Mouse (Mus musculus): Measurements from ENCODE around the gene Specc1.

The Specc1 gene

DNA sequence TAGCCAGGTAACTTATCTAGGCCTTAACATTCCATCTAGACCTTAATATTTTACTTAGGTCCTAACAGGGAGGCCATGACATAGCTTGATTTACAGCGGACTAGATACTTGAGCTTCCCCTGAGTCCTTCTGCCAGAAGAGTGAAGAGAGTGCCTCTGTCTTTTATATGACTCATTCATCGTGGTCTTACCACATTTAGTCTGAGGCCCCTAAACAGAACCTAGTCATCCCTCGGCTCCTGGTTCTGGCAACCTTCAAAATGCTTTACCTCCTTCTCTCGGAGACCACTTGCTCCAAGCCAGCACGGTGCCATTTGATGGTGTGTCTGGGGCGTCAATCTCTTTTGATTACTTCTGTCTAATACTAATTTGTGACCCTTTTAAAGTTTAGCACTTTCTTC is 133.8 kb downstream of the Specc1 start:
- DNase-seq (ENCODE audit: low spot score): no peak

DNA sequence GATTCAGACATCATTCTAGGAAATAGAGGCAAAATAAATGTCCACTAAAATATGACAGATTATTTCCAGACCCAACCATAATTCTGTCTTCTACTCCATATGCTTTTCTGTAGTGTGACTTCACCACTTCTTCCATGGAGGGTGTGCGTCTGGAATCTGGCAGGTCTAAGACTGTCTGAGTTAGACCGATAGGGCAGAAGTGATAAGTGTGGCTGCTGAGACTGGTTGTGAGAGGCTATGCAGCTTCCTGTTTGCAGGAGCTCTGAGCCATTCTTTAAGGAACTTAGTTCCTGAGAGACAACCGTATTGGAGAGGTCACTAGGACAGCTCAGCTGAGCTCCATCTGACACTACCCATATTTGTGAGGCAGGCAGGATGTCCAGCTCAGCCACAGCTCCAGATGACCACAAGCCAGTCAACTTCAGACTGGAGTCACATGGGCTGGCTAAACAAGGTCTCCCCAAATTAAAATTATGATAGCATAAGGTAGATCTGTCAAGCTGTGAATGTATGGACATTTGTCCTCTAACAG is 146.9 kb downstream of the Specc1 start:
- no peak for DNase-seq (ENCODE audit: low spot score)

DNA sequence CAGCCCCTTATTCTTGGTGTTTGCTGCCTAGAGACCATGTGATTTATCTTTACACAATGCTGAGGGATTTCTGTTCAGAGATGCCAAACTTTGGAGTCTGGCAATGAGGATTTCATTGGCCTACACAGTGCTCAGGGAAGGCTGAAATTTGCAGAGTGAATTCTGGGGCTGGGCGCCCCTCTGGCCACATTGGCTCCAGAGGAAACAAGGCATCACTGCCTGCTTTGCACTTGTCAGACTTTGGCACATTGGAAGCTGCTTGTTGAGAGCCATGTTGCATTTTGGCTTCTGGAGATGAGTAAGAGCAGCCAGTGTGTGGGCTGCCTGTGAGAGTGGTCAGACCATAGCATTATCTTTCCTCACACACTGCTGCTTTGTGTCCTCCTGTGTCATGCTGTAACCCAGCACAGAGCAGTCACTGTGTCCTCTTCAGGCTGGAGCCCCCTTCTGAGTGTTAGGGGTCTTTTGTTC is 149.9 kb downstream of the Specc1 start:
- no peak for DNase-seq (ENCODE audit: low spot score)

DNA sequence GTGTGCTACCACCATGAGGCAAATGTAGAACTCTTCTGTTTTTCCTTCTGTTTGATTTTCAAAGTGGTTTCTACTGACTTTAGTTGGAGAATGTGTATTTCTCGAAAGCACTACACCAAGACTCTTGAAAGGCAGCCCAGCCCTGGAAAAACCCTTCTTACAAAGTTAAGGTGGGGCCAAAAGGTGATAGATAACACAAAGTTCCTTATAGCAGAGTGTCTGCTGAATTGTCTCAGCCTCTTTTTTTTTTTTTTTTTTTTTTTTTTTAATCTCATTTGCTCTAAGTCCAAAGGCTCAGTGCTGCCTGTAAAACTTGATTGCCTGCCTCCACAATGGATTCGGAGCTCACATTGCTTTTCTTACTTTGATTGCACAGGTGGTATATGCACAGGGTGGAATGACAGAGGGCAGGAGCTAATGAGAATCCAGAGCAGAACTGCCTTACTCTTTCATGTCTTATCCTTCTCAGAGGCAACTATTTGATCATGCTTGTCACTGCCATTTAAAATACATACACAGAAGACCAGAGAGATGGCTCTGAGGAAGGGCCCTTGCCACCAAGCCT is 150.8 kb downstream of the Specc1 start:
- no peak for DNase-seq (ENCODE audit: low spot score)

DNA sequence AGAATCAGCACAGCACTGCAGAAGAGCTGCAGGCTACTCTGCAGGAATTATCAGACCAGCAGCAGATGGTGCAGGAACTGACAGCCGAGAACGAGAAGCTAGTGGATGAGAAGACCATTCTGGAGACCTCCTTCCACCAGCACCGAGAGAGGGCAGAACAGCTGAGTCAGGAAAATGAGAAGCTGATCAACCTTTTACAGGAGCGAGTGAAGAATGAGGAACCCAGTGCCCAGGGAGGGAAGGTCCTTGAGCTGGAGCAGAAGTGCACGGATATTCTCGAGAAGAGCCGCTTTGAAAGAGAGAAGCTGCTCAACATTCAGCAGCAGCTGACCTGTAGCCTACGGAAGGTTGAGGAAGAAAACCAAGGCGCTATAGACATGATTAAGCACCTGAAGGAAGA is 162.0 kb downstream of the Specc1 start:
- DNase-seq (ENCODE audit: low spot score): no peak

DNA sequence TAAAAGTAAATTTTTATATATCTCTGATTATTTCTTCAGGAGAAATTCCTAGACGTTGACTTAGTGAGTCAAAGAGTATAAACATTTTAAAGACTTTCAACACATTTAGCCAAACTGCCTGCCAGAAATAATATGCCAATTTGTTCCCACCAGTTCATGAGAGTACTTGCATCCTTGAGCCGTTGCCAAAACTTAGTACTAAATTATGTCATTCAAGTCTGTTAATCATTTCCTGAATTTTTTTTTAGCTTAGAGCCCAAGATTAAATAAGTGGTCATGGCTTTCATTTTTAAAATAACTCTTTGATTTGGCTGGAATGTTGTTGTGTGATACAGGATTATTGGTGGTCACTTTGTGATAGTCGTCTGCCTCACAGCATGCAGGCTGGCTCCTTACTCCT is 163.3 kb downstream of the Specc1 start:
- no peak for DNase-seq (ENCODE audit: low spot score)

DNA sequence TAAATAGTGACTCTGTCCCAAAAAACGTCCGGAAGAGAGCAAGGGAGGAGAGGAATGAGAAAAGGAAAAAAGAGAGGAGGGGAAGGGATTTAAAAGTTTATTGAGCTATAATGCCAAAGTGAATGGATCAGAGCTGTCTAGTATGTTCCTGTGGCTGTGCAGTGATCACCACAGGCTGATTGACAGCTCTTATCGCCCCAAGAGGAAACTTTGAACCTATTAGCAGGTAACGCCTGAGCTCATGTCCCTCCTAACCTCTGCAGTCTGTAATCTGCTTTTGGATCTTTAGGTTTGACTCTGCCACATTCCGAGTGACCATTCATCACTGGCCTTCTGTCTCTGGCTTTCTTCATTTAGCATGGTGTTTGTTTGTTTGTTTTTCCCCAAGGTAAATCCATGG is 164.8 kb downstream of the Specc1 start:
- DNase-seq (ENCODE audit: low spot score): no peak

DNA sequence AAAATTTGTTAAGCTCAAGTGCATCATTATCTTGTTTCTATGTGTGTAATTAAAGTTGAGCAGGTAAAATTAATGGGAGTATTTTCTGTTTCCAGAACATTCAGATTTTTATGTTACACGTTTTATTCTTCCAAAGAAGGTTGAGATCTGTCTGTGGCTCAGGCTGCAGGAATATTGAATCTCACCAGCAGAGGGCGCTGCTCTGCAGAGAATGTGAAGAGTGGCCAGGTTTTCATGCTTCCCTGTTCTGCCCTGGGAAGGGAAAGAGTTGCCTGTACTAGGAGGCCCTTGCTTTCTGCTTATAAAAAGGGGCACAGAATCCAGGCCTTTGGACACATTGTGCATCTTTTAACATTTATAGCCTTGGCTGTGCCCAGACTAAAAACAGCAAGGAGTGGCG is 171.1 kb downstream of the Specc1 start:
- DNase-seq (ENCODE audit: low spot score): peak; percentile 93

DNA sequence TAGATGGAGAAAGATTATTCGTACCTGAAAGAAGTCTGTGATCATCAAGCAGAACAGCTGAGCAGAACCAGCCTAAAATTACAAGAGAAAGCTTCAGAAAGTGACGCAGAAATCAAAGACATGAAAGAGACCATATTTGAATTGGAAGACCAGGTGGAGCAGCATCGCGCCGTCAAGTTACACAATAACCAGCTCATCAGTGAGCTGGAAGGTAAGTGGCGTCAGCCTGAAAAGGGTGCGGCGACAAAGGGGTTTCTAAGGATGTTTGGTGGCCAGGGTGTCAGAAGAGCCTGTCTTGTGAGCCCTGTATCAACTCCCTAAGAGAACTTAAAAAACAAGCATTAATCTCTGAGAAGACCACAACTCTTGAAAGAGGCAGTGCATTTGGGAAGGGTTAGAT is 171.6 kb downstream of the Specc1 start:
- no peak for DNase-seq (ENCODE audit: low spot score)

DNA sequence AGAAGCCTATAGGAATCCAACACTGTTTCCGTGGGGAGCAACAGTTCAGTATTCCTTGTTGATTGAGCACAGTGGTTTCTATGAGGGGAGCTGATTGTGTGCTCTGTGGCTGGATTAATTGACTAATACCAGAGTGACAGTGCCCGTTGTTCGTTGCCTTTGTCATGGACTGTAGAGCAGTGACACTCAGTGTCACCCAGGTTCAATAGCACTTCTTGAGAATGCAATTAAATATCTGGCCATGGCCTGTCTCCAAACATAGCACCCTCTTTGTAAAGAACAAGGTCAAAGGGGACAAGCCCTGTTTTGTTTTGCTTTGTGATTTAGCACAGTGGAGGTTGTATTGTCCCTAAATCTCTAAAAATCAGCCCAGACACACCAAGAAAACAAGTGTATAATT is 173.6 kb downstream of the Specc1 start:
- DNase-seq (ENCODE audit: low spot score): peak; percentile 74

DNA sequence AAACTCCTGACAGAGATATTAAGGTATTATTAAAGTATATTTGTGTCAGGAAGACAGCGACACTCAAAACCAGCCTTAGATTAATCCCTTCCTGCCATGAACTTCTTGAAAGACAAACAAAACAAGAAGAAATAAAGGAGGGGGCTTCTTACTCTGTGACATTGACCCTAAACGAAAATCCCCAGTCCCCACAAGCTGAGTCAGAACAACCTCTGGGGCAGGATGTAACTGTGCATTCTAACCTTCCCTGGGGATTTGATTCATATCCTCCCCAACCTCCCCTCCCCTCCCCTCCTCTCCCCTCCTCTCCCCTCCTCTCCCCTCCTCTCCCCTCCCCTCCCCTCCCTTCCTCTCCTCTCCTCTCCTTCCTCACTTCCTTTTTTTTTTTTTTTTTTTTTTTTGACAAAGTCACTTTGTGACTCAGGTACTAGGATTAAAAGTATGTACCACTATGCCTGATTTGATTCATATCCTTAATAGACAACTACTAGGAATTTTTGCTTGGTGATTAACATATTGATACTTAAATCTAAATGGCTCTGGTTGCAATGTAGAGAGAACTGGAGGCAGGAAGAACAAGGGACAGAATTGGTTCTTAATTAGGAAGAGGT is 174.2 kb downstream of the Specc1 start:
- DNase-seq (ENCODE audit: low spot score): peak; percentile 51

DNA sequence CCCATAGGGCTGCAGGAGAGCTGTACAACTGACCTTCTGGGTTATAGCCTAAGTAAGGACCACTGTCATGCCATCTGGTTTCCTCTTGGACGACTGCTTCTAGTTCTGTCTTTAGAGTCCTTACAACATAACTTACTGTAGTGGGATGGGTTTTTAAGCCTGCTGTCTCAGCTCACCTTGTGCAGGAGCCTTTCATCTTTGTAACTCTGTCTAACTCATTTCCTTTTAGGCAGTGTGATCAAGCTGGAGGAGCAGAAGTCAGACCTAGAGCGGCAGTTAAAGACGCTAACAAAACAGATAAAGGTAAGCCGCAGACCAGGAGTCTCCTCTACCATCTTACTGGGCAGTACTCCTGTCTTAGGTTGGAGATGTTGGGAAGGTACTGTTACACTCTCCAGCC is 175.0 kb downstream of the Specc1 start:
- no peak for DNase-seq (ENCODE audit: low spot score)

DNA sequence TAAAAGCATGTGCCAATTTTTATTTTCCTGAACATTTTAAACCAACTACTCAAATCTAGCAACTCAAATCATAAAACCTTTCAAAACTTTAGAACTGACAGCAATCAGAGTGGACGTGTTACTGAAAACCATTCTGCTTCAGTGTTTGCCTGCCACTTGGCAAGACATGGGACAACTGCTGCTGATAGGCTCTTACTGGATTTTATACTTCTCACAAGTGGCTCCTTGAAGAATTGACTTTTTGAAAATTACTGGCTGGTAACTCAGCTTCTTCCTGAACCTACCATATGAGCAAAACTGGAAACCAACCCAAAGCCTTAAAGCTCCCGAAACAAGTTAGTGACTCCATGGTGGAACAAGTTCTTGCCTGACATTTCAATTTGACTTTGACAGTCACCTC is 177.6 kb downstream of the Specc1 start:
- DNase-seq (ENCODE audit: low spot score): no peak

DNA sequence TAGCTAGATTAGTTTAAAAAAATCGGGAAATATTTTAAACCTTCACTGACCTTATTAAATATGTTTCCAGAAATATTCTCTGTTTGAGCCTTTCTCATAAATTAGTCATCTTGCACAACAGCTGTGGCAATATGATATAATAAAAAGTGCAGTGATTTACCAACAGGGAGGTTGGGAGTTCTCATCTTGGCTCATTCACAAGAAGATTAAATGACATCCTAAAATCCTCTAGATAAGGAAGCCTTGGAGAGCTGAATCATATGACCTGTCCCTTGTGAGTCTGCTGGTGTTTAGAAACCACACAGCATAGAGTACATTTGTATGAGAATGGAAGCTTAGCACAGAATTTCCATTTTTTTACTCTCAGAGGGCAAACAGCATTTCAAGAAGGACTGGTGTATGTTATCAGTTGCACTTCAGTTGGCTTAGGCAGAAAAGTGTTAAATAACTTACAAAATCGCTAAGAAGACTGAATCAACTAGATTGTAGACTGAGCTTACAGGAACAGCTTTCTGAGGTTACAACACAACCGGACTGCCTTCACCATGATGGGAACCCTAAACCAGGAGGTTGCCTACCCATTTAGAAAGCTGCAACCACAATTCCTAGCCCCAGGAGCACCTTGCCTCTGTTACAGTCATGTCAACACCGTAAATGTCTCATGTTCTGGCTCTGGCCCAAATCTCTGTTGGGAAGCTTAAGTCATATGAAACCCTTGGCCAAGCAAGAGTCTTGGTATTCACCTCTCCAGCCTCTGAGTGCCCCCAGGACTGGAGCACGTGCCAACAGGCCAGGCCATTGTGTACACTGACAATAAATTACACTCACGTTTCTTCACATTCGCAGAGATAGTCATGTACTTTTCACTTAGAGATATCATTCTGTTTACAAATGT is 188.9 kb downstream of the Specc1 start:
- no peak for DNase-seq (ENCODE audit: low spot score)

DNA sequence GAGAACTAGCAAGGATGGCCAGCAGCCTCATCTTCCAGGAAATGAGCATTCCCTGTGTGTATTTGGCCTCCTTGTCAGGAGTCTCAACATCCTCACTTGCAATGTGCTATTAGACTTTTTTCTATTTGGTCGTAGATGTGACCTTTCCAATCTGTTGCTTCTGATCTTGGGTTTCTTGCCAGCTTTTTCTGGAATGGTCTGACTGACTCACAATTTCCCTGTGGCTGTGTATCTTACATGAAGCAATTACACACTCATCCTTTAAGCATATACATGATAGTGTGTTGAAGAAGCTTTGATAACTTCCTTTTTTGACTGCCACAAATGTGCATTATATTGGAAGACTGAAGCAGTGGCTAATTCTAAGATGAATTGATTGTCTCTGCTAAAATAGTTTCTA is 190.1 kb downstream of the Specc1 start:
- no peak for DNase-seq (ENCODE audit: low spot score)

DNA sequence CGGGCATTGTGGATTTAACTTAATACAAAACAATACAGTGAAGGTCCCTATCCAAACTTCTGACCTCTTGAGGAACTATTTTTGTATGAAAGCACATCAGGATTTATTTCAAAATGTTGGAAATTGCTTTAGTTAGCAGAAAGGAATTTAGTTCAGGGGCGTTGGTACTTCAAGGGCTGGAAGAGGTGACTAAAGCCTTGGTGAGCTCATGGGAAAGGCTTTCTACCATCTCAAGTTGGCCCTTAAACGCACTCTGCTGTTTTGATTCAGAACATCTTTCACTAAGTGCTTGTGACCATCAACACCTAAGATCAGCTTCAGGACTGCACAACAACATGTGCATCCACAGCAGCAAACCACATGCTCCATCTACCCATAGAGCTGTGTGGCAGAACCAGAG is 191.5 kb downstream of the Specc1 start:
- DNase-seq (ENCODE audit: low spot score): no peak

DNA sequence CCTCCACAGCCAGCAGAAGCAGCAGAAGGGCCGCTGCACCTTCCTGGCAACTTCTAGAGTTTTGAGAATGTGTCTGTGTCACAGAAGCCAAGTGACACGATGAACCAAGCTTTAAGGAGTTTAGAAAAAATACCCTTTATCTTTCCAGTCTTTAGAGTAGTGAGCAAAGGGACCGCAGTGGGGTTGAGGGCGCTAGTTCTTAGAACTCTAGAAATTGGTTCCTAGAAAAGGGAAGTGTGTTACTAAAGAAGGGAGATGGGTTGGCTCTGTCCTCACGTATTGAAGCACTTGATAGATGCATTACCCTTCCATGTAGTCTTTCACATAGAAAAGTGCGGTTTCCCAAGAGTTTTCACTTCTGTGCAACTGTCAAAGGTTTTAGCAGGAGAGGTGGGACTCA is 191.9 kb downstream of the Specc1 start:
- no peak for DNase-seq (ENCODE audit: low spot score)

DNA sequence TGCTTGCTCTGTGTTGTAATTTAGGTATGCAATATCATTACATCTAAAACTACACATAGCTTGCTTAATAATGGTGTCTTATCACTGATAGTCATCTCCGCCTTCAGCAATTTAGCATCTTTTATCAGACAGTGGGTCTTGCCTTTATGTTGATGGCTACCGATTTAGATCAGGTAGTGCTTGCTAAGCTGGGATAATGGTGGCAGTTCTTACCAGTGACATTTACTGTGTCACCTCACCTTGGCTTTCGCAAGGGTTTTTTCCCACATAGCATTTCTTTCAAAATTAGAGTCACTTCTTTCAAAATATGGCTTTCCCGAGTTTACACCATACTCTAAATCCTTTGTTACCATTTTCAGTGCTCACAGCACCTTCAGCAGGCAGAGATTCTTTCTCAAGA is 196.5 kb downstream of the Specc1 start:
- no peak for DNase-seq (ENCODE audit: low spot score)

DNA sequence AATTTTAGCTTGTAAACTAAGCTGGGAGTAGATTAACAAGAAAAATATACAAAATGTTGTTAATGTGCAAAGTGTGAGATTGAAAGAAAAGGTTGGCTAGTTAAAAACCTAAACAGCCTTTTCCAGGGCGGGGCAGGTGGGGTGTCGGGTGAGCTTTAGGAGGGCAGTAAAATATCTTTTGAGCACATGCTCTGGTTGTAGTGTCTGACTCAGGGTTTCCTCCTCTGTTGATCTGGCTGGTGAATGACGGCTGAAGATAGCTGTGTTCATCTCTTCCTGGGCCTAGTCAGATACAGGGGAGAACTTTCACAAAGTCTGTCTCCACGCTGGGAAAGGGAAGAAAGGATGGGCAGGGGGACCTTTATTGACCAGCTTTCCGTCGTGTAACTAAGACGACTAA is 203.2 kb downstream of the Specc1 start:
- DNase-seq (ENCODE audit: low spot score): no peak

DNA sequence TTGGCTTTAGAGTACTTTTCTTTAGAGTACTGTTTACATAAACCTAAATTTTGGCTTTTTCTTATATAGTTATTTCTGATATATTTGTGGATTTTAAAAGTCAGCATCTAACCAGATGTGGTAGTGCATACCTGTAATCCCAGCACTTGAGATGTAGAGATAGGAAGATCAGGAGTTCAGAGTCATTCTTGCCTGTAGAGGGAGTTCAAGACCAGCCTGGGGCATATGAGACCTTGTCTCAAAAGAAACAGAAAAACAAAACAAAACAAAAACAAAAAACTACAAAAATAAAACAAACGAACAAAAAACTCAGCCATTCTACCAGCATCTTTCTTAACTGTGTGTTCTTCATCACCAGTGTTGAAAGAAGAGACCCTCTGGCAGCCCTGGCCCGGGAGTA is 204.9 kb downstream of the Specc1 start:
- no peak for DNase-seq (ENCODE audit: low spot score)

DNA sequence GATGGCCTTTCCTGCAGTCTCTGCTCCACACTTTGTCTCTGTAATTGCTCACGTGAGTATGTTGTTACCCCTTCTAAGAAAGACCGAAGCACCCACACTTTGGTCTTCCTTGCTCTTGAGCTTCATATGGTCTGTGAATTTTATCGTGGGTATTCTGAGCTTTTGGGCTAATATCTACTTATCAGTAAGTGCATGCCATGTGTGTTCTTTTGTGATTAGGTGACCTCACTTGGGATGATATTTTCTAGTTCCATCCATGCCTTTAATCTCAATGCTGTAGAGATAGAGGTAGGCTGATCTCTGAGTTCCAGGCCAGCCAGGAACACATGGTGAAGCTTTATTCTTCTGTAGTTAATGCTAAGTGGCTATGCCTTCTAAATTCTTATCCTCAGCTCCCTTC is 207.8 kb downstream of the Specc1 start:
- no peak for DNase-seq (ENCODE audit: low spot score)

DNA sequence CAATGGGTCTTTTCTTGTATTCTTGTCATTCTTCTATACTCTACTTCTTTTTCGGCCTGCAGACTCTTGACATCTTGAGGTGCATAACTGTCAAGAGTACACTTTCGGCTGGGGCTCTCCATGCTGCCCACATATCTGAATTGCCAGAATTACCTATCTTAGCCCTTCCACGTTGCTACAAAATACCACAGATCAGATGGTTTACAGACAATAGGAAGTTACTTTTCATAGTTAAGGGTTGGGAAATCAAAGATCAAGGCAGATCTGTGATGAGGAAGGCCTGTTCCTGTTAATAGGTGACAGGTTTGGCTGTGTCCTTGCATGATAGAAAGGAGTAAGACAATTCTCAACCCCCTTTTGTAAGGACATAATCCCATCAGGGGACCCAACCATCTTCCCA is 209.9 kb downstream of the Specc1 start:
- no peak for DNase-seq (ENCODE audit: low spot score)

DNA sequence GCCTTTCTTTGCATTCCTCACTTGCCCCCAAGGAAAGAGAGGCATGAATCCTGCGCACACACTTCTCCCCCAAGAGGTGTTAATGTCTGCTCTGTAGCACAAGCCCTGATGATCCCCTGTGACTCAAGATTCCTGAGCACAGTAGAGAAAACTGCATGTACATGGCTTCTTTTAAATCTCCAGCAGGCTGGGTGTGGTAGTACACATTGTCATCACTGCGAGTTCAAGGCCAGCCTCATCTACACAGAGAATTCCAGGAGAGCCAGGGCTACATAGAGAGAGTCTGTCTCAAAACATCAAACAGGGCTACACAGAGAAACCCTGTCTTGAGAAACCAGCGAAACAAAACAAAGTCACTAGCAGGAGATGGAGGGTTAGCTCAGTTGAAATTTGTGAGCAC is 211.6 kb downstream of the Specc1 start:
- no peak for DNase-seq (ENCODE audit: low spot score)

All from embryo, embryonic 10.5 days (tissue).